Mouse (Mus musculus) megakaryocyte, embryonic 14.5 days (primary cell): ENCODE data around the gene Dennd1a.

Experiments used
- FLI1 ChIP-seq: IDR thresholded peaks from 2 replicates; pipeline ENCODE4 v1.6.1; 2012; ENCODE audit warnings: low read length, inconsistent platforms, mixed read lengths
- GATA1 ChIP-seq: IDR thresholded peaks from 3 replicates; pipeline ENCODE4 v1.6.1; 2012; ENCODE audit warnings: mixed read lengths, low read length, inconsistent platforms, borderline replicate concordance

- TF ChIP-seq GATA1: no peak
- no peak for TF ChIP-seq FLI1
Measured at GRCm38 (mm10) chr2:38156001-38156400, 131.2 kb downstream of the Dennd1a start.
